Mouse (Mus musculus): ENCODE data around the gene Osbpl8. TPM values are rescaled to one million over a fixed set of nuclear protein-coding genes. Genes with fewer than 3 reads are reported as not detected.

Osbpl8 gene
- total and polyA plus RNA-seq, 2 experiments: 3.7 to 30.0 TPM

GRCm38 (mm10) chr10:111156394-111157190 lies 8.0 kb upstream of the Osbpl8 start:
- Histone ChIP-seq H3K27ac (replicated peaks; ENCODE audit: insufficient read depth, low read depth, low read length) (no peak overlapping the region), H3K36me3 (ENCODE audit: control insufficient read depth, insufficient read depth, low read length) (no peaks in the 10 kb centered on the region), H3K4me1 (ENCODE audit: control insufficient read depth, insufficient read depth, low read length) (peaks cover 7% of the 10 kb centered on the region), H3K79me2 (ENCODE audit: control insufficient read depth, insufficient read depth, low read length) (no peaks in the 10 kb centered on the region), H3K4me3 (ENCODE audit: insufficient read depth, low read depth, low read length) (no peak overlapping the region), H3K9ac (ENCODE audit: low read depth, low read length) (no peak overlapping the region), H3K27me3 (ENCODE audit: control insufficient read depth, insufficient read depth, low read length) (no peaks in the 10 kb centered on the region)
- no peak for DNase-seq (ENCODE audit: extremely low read depth, low read depth, low spot score)
- TF ChIP-seq CTCF (IDR thresholded peaks at IDR 0.05; ENCODE audit: low read depth, low read length) (no peak), POLR2A (IDR thresholded peaks at IDR 0.05; ENCODE audit: extremely low read depth, insufficient read depth, low read length) (no peak)
- 83% methylated on average over 29 of the region's 29 CpGs for WGBS

GRCm38 (mm10) chr10:111157241-111157659 lies 7.3 kb upstream of the Osbpl8 start:
- TF ChIP-seq CTCF (IDR thresholded peaks at IDR 0.05; ENCODE audit: low read depth, low read length): no peak
- TF ChIP-seq POLR2A (IDR thresholded peaks at IDR 0.05; ENCODE audit: extremely low read depth, insufficient read depth, low read length): no peak
- no peaks in the 10 kb centered on the region for H3K36me3 ChIP-seq (ENCODE audit: control insufficient read depth, insufficient read depth, low read length)
- DNase-seq (ENCODE audit: extremely low read depth, low read depth, low spot score): no peak
- H3K9ac ChIP-seq (ENCODE audit: low read depth, low read length): no peak overlapping the region
- H3K27ac ChIP-seq (replicated peaks; ENCODE audit: insufficient read depth, low read depth, low read length): no peak overlapping the region
- H3K4me1 ChIP-seq (ENCODE audit: control insufficient read depth, insufficient read depth, low read length): peaks cover 7% of the 10 kb centered on the region
- no peak overlapping the region for H3K4me3 ChIP-seq (ENCODE audit: insufficient read depth, low read depth, low read length)
- no peaks in the 10 kb centered on the region for H3K79me2 ChIP-seq (ENCODE audit: control insufficient read depth, insufficient read depth, low read length)
- H3K27me3 ChIP-seq (ENCODE audit: control insufficient read depth, insufficient read depth, low read length): no peaks in the 10 kb centered on the region
- 85% methylated on average over 7 of the region's 7 CpGs for WGBS

- TF ChIP-seq CTCF (IDR thresholded peaks at IDR 0.05; ENCODE audit: low read depth, low read length) (no peak), POLR2A (IDR thresholded peaks at IDR 0.05; ENCODE audit: extremely low read depth, insufficient read depth, low read length) (no peak)
- Histone ChIP-seq H3K4me1 (ENCODE audit: control insufficient read depth, insufficient read depth, low read length) (peaks cover 15% of the 10 kb centered on the region), H3K79me2 (ENCODE audit: control insufficient read depth, insufficient read depth, low read length) (peaks cover 2% of the 10 kb centered on the region; the same call in 1 of the 2 replicates), H3K9ac (ENCODE audit: low read depth, low read length) (no peak overlapping the region), H3K27ac (replicated peaks; ENCODE audit: insufficient read depth, low read depth, low read length) (peak overlapping the region; percentile 73), H3K4me3 (ENCODE audit: insufficient read depth, low read depth, low read length) (no peak overlapping the region), H3K36me3 (ENCODE audit: control insufficient read depth, insufficient read depth, low read length) (no peaks in the 10 kb centered on the region), H3K27me3 (ENCODE audit: control insufficient read depth, insufficient read depth, low read length) (no peaks in the 10 kb centered on the region)
- peak; percentile 90 for DNase-seq (ENCODE audit: extremely low read depth, low read depth, low spot score)
- WGBS: 70% methylated on average over 5 of the region's 5 CpGs
Measured at GRCm38 (mm10) chr10:111159789-111160522, 4.6 kb upstream of the Osbpl8 start.

GRCm38 (mm10) chr10:111160540-111160939 lies 4.0 kb upstream of the Osbpl8 start:
- no peaks in the 10 kb centered on the region for H3K36me3 ChIP-seq (ENCODE audit: control insufficient read depth, insufficient read depth, low read length)
- TF ChIP-seq CTCF (IDR thresholded peaks at IDR 0.05; ENCODE audit: low read depth, low read length) (no peak), POLR2A (IDR thresholded peaks at IDR 0.05; ENCODE audit: extremely low read depth, insufficient read depth, low read length) (no peak)
- H3K4me1 ChIP-seq (ENCODE audit: control insufficient read depth, insufficient read depth, low read length): peaks cover 15% of the 10 kb centered on the region
- H3K27me3 ChIP-seq (ENCODE audit: control insufficient read depth, insufficient read depth, low read length): no peaks in the 10 kb centered on the region
- peak overlapping the region; percentile 73 for H3K27ac ChIP-seq (replicated peaks; ENCODE audit: insufficient read depth, low read depth, low read length)
- no peak overlapping the region for H3K9ac ChIP-seq (ENCODE audit: low read depth, low read length)
- H3K79me2 ChIP-seq (ENCODE audit: control insufficient read depth, insufficient read depth, low read length): peaks cover 8% of the 10 kb centered on the region; the same call in 1 of the 2 replicates
- WGBS: 94% methylated on average over 3 of the region's 3 CpGs
- no peak overlapping the region for H3K4me3 ChIP-seq (ENCODE audit: insufficient read depth, low read depth, low read length)
- DNase-seq (ENCODE audit: extremely low read depth, low read depth, low spot score): no peak

- 87% methylated on average over 6 of the region's 6 CpGs for WGBS
- H3K4me1 ChIP-seq (ENCODE audit: control insufficient read depth, insufficient read depth, low read length): peaks cover 17% of the 10 kb centered on the region
Measured at GRCm38 (mm10) chr10:111161373-111161772, 3.2 kb upstream of the Osbpl8 start.

More at GRCm38 (mm10) chr10:111161373-111161772, 3.2 kb upstream of the Osbpl8 start:
- no peak for TF ChIP-seq CTCF (IDR thresholded peaks at IDR 0.05; ENCODE audit: low read depth, low read length)
- no peak for TF ChIP-seq POLR2A (IDR thresholded peaks at IDR 0.05; ENCODE audit: extremely low read depth, insufficient read depth, low read length)
- no peak for DNase-seq (ENCODE audit: extremely low read depth, low read depth, low spot score)
- H3K9ac ChIP-seq (ENCODE audit: low read depth, low read length): no peak overlapping the region
- peaks cover 9% of the 10 kb centered on the region; the same call in 1 of the 2 replicates for H3K79me2 ChIP-seq (ENCODE audit: control insufficient read depth, insufficient read depth, low read length)
- H3K27me3 ChIP-seq (ENCODE audit: control insufficient read depth, insufficient read depth, low read length): no peaks in the 10 kb centered on the region
- H3K27ac ChIP-seq (replicated peaks; ENCODE audit: insufficient read depth, low read depth, low read length): no peak overlapping the region
- H3K36me3 ChIP-seq (ENCODE audit: control insufficient read depth, insufficient read depth, low read length): no peaks in the 10 kb centered on the region
- no peak overlapping the region for H3K4me3 ChIP-seq (ENCODE audit: insufficient read depth, low read depth, low read length)

Data from liver, adult 2 months (tissue).